Mouse (Mus musculus): ENCODE measurements around the gene Gphn. TPM values are rescaled to one million over a fixed set of nuclear protein-coding genes. Genes with fewer than 3 reads are reported as not detected.

The Gphn gene
- polyA plus RNA-seq (2014; fragmentation: Nextera tagmentation; extraction: Ambion mirVana) = 15.8 and 16.0 TPM in 2 replicates

- H3K4me1 ChIP-seq (ENCODE audit: control insufficient read depth, insufficient read depth, low read length) = peaks cover 4% of the 10 kb centered on the region; the same call in 1 of the 2 replicates
- 0% methylated on average over 27 of the region's 70 CpGs for WGBS
- H3K27me3 ChIP-seq (replicated peaks; ENCODE audit: control insufficient read depth, insufficient read depth, low read length) = no peaks in the 10 kb centered on the region
Observed at GRCm38 (mm10) chr12:78225707-78226518, at the start of gene Gphn. TSS of gene Gphn (plus strand) at chr12:78226379.

DNA sequence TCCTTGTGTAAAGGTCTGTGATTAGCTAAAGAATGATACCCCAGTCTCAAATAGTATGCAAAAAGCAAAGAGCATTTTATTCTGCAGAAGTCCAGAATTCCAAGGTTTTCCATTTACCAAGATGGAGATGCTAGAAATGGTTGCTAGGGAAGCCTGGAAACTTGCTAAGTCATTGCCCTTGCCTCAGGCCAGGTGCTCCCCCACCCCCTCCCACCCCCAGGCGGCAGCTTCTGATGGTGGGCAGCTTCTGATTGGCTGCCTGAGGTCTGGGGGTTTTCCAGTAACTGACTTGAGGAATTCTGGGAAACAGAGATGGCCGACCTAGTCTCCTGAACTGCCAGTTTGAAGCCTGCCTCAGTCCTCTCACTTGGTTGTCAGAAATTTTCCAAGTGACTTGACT, 44.7 kb upstream of the Gphn start:
- Histone ChIP-seq H3K36me3 (ENCODE audit: control insufficient read depth, insufficient read depth, low read length) (no peaks in the 10 kb centered on the region), H3K9ac (ENCODE audit: low read depth, low read length) (no peak overlapping the region), H3K9me3 (ENCODE audit: control insufficient read depth, low read length) (no peaks in the 10 kb centered on the region), H3K4me2 (ENCODE audit: low read depth, low read length) (no peak overlapping the region), H3K4me1 (ENCODE audit: control insufficient read depth, insufficient read depth, low read length) (no peaks in the 10 kb centered on the region), H3K4me3 (ENCODE audit: low read depth, low read length) (no peak overlapping the region), H3K27ac (replicated peaks; ENCODE audit: low read depth, low read length) (no peak overlapping the region), H3K27me3 (replicated peaks; ENCODE audit: control insufficient read depth, insufficient read depth, low read length) (no peaks in the 10 kb centered on the region)
- no peak for ATAC-seq (ENCODE audit: low read depth)
- no peak for DNase-seq (ENCODE audit: low spot score)
- 63% methylated on average over 2 of the region's 2 CpGs for WGBS

More at GRCm38 (mm10) chr12:78225707-78226518, at the start of gene Gphn:
- H3K27ac ChIP-seq (replicated peaks; ENCODE audit: low read depth, low read length) = peak within 1 kb of the TSS; percentile 98
- H3K36me3 ChIP-seq (ENCODE audit: control insufficient read depth, insufficient read depth, low read length) = no peaks in the 10 kb centered on the region
- ATAC-seq (ENCODE audit: low read depth) = peak; percentile 98
- peak within 1 kb of the TSS; percentile 85 for H3K9ac ChIP-seq (ENCODE audit: low read depth, low read length)
- peak within 1 kb of the TSS; percentile 88 for H3K4me2 ChIP-seq (ENCODE audit: low read depth, low read length)
- no peaks in the 10 kb centered on the region for H3K9me3 ChIP-seq (ENCODE audit: control insufficient read depth, low read length)
- peak within 1 kb of the TSS; percentile 95 for H3K4me3 ChIP-seq (ENCODE audit: low read depth, low read length)
- peak; percentile 97 for DNase-seq (ENCODE audit: low spot score)

- Histone ChIP-seq H3K9ac (ENCODE audit: low read depth, low read length) (no peak within 1 kb of the TSS), H3K4me1 (ENCODE audit: control insufficient read depth, insufficient read depth, low read length) (no peaks in the 10 kb centered on the region), H3K27me3 (replicated peaks; ENCODE audit: control insufficient read depth, insufficient read depth, low read length) (no peaks in the 10 kb centered on the region), H3K36me3 (ENCODE audit: control insufficient read depth, insufficient read depth, low read length) (no peaks in the 10 kb centered on the region), H3K4me2 (ENCODE audit: low read depth, low read length) (no peak within 1 kb of the TSS), H3K27ac (replicated peaks; ENCODE audit: low read depth, low read length) (no peak within 1 kb of the TSS), H3K4me3 (ENCODE audit: low read depth, low read length) (no peak within 1 kb of the TSS), H3K9me3 (ENCODE audit: control insufficient read depth, low read length) (no peaks in the 10 kb centered on the region)
- DNase-seq (ENCODE audit: low spot score) (no peak), ATAC-seq (ENCODE audit: low read depth) (no peak)
Observed at GRCm38 (mm10) chr12:78193942-78194341, 32.2 kb upstream of the Gphn start, which contains the start of gene Gm6657. TSS of gene Gm6657 (plus strand) at chr12:78194242.

DNA sequence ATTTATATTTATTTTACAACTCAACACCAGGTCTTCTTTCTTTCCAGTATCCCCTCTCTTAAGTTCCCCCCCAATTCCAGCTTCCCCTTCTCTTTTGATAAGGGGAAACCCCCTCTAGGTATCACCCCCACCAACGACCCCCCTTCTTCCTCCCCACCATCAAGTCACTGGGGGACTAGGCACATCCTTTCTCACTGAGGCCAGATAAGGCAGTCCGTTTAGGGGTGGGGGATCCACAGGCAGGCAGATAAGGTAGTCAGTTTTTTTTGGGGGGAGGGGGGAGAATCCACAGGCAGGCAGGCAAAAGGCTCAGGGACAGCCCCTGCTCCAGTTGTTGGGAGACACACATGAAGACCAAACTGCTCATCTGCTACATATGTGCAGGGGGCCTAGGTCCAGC, 30.8 kb upstream of the Gphn start:
- Histone ChIP-seq H3K36me3 (ENCODE audit: control insufficient read depth, insufficient read depth, low read length) (no peaks in the 10 kb centered on the region), H3K27me3 (replicated peaks; ENCODE audit: control insufficient read depth, insufficient read depth, low read length) (no peaks in the 10 kb centered on the region), H3K4me1 (ENCODE audit: control insufficient read depth, insufficient read depth, low read length) (no peaks in the 10 kb centered on the region), H3K9me3 (ENCODE audit: control insufficient read depth, low read length) (no peaks in the 10 kb centered on the region), H3K4me2 (ENCODE audit: low read depth, low read length) (no peak overlapping the region), H3K4me3 (ENCODE audit: low read depth, low read length) (no peak overlapping the region), H3K27ac (replicated peaks; ENCODE audit: low read depth, low read length) (no peak overlapping the region), H3K9ac (ENCODE audit: low read depth, low read length) (no peak overlapping the region)
- DNase-seq (ENCODE audit: low spot score) (no peak), ATAC-seq (ENCODE audit: low read depth) (no peak)
- 57% methylated on average over 2 of the region's 2 CpGs for WGBS

DNA sequence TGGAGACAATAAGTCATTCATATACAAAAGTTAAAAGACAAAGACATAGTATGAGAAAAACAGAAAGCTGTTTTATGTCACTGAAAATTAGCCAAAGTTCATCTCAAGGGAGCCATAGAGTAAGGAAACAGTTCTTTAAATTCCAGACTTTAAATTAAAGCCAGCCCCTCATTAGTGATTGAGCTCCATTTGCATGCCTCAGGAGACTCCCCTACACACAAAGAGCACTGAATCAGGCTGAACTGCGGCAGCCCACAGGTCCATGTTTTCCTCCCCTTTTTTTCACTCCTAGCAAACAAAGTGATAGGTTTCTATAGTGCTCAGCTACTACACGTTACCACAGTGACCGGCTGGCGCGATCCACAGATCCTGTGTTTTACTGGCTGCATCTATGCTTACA, 22.5 kb upstream of the Gphn start:
- Histone ChIP-seq H3K27me3 (replicated peaks; ENCODE audit: control insufficient read depth, insufficient read depth, low read length) (no peaks in the 10 kb centered on the region), H3K9me3 (ENCODE audit: control insufficient read depth, low read length) (no peaks in the 10 kb centered on the region), H3K36me3 (ENCODE audit: control insufficient read depth, insufficient read depth, low read length) (no peaks in the 10 kb centered on the region), H3K4me3 (ENCODE audit: low read depth, low read length) (no peak overlapping the region), H3K9ac (ENCODE audit: low read depth, low read length) (no peak overlapping the region), H3K4me2 (ENCODE audit: low read depth, low read length) (no peak overlapping the region), H3K4me1 (ENCODE audit: control insufficient read depth, insufficient read depth, low read length) (0 out of 2 replicates have a peak, but pooled peaks cover 3% of the 10 kb centered on the region), H3K27ac (replicated peaks; ENCODE audit: low read depth, low read length) (no peak overlapping the region)
- DNase-seq (ENCODE audit: low spot score) (peak; percentile 68), ATAC-seq (ENCODE audit: low read depth) (peak; percentile 65; the same call in 1 of the 2 replicates)
- WGBS = 54% methylated on average over 5 of the region's 5 CpGs

GRCm38 (mm10) chr12:78205915-78206570, 20.1 kb upstream of the Gphn start:
- Histone ChIP-seq H3K4me2 (ENCODE audit: low read depth, low read length) (no peak overlapping the region; the same call in 1 of the 2 replicates), H3K4me3 (ENCODE audit: low read depth, low read length) (no peak overlapping the region), H3K27ac (replicated peaks; ENCODE audit: low read depth, low read length) (no peak overlapping the region), H3K36me3 (ENCODE audit: control insufficient read depth, insufficient read depth, low read length) (no peaks in the 10 kb centered on the region), H3K4me1 (ENCODE audit: control insufficient read depth, insufficient read depth, low read length) (0 out of 2 replicates have a peak, but pooled peaks cover 3% of the 10 kb centered on the region), H3K9ac (ENCODE audit: low read depth, low read length) (no peak overlapping the region), H3K9me3 (ENCODE audit: control insufficient read depth, low read length) (no peaks in the 10 kb centered on the region), H3K27me3 (replicated peaks; ENCODE audit: control insufficient read depth, insufficient read depth, low read length) (no peaks in the 10 kb centered on the region)
- DNase-seq (ENCODE audit: low spot score) (peak; percentile 88), ATAC-seq (ENCODE audit: low read depth) (peak; percentile 72; the same call in 1 of the 2 replicates)
- 12% methylated on average over 5 of the region's 5 CpGs for WGBS

DNA sequence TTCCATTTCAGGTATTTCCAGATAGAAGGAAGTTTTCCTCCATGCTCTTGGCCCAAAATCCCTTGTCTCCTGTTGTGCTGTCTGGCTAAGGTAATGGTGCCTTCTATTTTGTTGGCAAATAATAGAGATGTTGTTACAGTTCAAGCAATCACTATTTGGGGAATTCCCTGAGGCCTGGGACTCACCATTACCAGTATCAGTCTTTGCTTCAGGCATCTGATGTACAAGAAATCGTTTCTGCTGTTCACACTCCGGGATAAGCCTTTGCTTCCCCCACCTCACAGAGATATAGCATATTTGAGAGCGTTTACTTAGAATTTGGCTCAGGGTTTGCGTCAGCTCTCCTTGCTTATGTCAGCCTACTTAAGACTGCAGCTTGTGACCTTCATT, 19.6 kb upstream of the Gphn start:
- H3K9ac ChIP-seq (ENCODE audit: low read depth, low read length) = no peak overlapping the region
- H3K4me3 ChIP-seq (ENCODE audit: low read depth, low read length) = no peak overlapping the region
- H3K4me1 ChIP-seq (ENCODE audit: control insufficient read depth, insufficient read depth, low read length) = 0 out of 2 replicates have a peak, but pooled peaks cover 3% of the 10 kb centered on the region
- no peak overlapping the region for H3K27ac ChIP-seq (replicated peaks; ENCODE audit: low read depth, low read length)
- ATAC-seq (ENCODE audit: low read depth) (no peak), DNase-seq (ENCODE audit: low spot score) (no peak)
- H3K4me2 ChIP-seq (ENCODE audit: low read depth, low read length) = no peak overlapping the region
- 74% methylated on average over 4 of the region's 4 CpGs for WGBS
- H3K27me3 ChIP-seq (replicated peaks; ENCODE audit: control insufficient read depth, insufficient read depth, low read length) = no peaks in the 10 kb centered on the region
- H3K9me3 ChIP-seq (ENCODE audit: control insufficient read depth, low read length) = no peaks in the 10 kb centered on the region
- H3K36me3 ChIP-seq (ENCODE audit: control insufficient read depth, insufficient read depth, low read length) = no peaks in the 10 kb centered on the region

DNA sequence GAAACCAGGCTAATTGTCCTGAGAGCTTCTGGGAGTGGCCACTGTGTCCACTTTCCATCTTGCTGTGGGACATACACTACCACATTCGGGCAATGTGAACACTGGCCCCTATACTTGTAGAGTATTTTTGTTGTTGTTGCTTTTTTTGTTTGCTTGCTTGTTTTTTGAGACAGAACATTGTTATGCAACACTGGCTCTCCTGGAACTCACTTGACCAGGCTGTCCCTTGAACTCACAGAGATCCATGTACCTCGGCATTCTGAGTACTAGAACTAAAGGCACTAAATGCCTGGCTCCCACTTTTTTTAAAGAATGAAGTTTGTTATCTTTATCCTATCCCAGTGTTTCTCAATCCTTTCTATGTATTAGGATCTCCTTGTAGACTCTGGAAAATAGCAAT, 16.3 kb upstream of the Gphn start:
- Histone ChIP-seq H3K27ac (replicated peaks; ENCODE audit: low read depth, low read length) (no peak overlapping the region), H3K9ac (ENCODE audit: low read depth, low read length) (no peak overlapping the region), H3K27me3 (replicated peaks; ENCODE audit: control insufficient read depth, insufficient read depth, low read length) (no peaks in the 10 kb centered on the region), H3K36me3 (ENCODE audit: control insufficient read depth, insufficient read depth, low read length) (no peaks in the 10 kb centered on the region), H3K9me3 (ENCODE audit: control insufficient read depth, low read length) (no peaks in the 10 kb centered on the region), H3K4me3 (ENCODE audit: low read depth, low read length) (no peak overlapping the region), H3K4me1 (ENCODE audit: control insufficient read depth, insufficient read depth, low read length) (no peaks in the 10 kb centered on the region), H3K4me2 (ENCODE audit: low read depth, low read length) (no peak overlapping the region)
- WGBS = 87% methylated on average over 2 of the region's 2 CpGs
- ATAC-seq (ENCODE audit: low read depth) (no peak), DNase-seq (ENCODE audit: low spot score) (no peak)

Measured in embryonic facial prominence, embryonic 14.5 days (tissue).